22 mouse cellular contexts compared by ENCODE assay signal in the genomic region with DNA sequence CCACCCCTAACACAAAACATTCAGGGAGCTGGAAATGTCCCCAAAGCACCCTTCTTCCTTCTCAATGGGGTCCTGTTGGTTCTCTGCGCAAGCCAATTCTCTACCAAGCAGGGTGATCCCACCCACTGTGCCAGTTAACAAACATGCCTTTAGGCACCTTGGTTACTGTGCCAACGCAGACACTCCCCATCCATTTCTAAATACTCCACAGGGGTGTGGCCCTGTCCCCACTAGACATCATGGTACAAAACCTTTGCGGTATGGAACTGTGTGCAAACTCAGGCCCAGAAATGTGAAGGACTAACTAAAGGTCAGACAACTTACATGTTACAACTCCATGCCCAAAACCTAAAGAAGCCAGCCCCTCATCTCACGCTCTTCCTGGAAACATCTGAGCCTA. TPM values are rescaled to one million over a fixed set of nuclear protein-coding genes. Genes with fewer than 3 reads are reported as not detected.
DNase-seq lines count a peak whose midpoint lies in the region; ATAC-seq and TF ChIP-seq lines count a peak whose summit lies in the region.
"Had no signal": no experiment of that assay in that cellular context is flagged by ENCODE, and none has a peak within 500 bp of the region (broad histone marks: within the 10 kb centered on the region; RNA-seq: fewer than 3 reads in every experiment).

No protein-coding gene starts in this region.

- H3K9ac ChIP-seq in lung, embryonic 14.5 days: no peak overlapping the region
- no peak overlapping the region for H3K9ac ChIP-seq in embryonic facial prominence, embryonic 15.5 days
- H3K9ac ChIP-seq in limb, embryonic 13.5 days: no peak overlapping the region
- no peak overlapping the region for H3K9ac ChIP-seq in stomach, postnatal 0 days (ENCODE audit: low read length)
- H3K9ac ChIP-seq in midbrain, embryonic 15.5 days: no peak overlapping the region
- H3K9ac ChIP-seq: embryonic facial prominence, embryonic 13.5 days; hindbrain, embryonic 14.5 days; limb, embryonic 12.5 days; liver, embryonic 12.5 days had no signal

- DNase-seq in lung, embryonic 14.5 days: no peak
- DNase-seq in lung, postnatal 14 days: no peak
- peak; percentile 49 for DNase-seq in stomach, postnatal 0 days (ENCODE audit: low spot score)
- no peak for DNase-seq in adrenal gland, adult 2 months
- DNase-seq: adrenal gland, postnatal 10 days; cerebellum, adult 18-20 months; gastrocnemius, postnatal 25 days; heart, adult 18-20 months; kidney, adult 2 months had no signal

- WGBS in lung, embryonic 14.5 days: 83% methylated on average over 4 of the region's 4 CpGs
- 70% methylated on average over 4 of the region's 4 CpGs for WGBS in embryonic facial prominence, embryonic 15.5 days
- WGBS in limb, embryonic 13.5 days: 86% methylated on average over 4 of the region's 4 CpGs
- 63% methylated on average over 4 of the region's 4 CpGs for WGBS in stomach, postnatal 0 days
- WGBS in midbrain, embryonic 15.5 days: 93% methylated on average over 4 of the region's 4 CpGs

- 0 out of 2 replicates have a peak, but pooled peaks have one; percentile 29 for ATAC-seq in lung, embryonic 14.5 days (ENCODE audit: insufficient read depth)
- no peak for ATAC-seq in embryonic facial prominence, embryonic 15.5 days (ENCODE audit: insufficient number of reproducible peaks, low FRiP score, low TSS enrichment, low read depth)
- ATAC-seq in limb, embryonic 13.5 days (ENCODE audit: low FRiP score, low read depth): no peak
- ATAC-seq in stomach, postnatal 0 days (ENCODE audit: low FRiP score, low TSS enrichment): peak; percentile 54
- no peak for ATAC-seq in midbrain, embryonic 15.5 days (replicated peaks)
- ATAC-seq: activated CD4-positive, CD25-positive, alpha-beta regulatory T cell, adult 4 months; inflammation-experienced regulatory T-cells, adult 6 months; liver, embryonic 12.5 days had no signal

- H3K27ac ChIP-seq in lung, embryonic 14.5 days (ENCODE audit: low read depth): no peak overlapping the region
- H3K27ac ChIP-seq in embryonic facial prominence, embryonic 15.5 days (replicated peaks): peak overlapping the region; percentile 34; the same call in 1 of the 2 replicates
- H3K27ac ChIP-seq in limb, embryonic 13.5 days: peak overlapping the region; percentile 22; the same call in 1 of the 2 replicates
- peak overlapping the region; percentile 65 for H3K27ac ChIP-seq in stomach, postnatal 0 days (replicated peaks)
- H3K27ac ChIP-seq in midbrain, embryonic 15.5 days: no peak overlapping the region
- H3K27ac ChIP-seq: embryonic facial prominence, embryonic 13.5 days; forebrain, embryonic 10.5 days; hindbrain, embryonic 14.5 days; kidney, postnatal 0 days; limb, embryonic 12.5 days; liver, embryonic 12.5 days; macrophage; midbrain, embryonic 10.5 days had no signal

- no peak overlapping the region for H3K4me2 ChIP-seq in lung, embryonic 14.5 days
- no peak overlapping the region for H3K4me2 ChIP-seq in embryonic facial prominence, embryonic 15.5 days (replicated peaks)
- H3K4me2 ChIP-seq in limb, embryonic 13.5 days (replicated peaks): no peak overlapping the region
- no peak overlapping the region for H3K4me2 ChIP-seq in stomach, postnatal 0 days (replicated peaks; ENCODE audit: low read depth)
- no peak overlapping the region for H3K4me2 ChIP-seq in midbrain, embryonic 15.5 days
- H3K4me2 ChIP-seq: embryonic facial prominence, embryonic 13.5 days; hindbrain, embryonic 14.5 days; limb, embryonic 12.5 days; liver, embryonic 12.5 days had no signal

- TF ChIP-seq EP300 in stomach, postnatal 0 days (optimal IDR thresholded peaks at IDR 0.05): no peak

- no peaks in the 10 kb centered on the region for H3K27me3 ChIP-seq in lung, embryonic 14.5 days (ENCODE audit: insufficient read depth, low read length)
- H3K27me3 ChIP-seq in embryonic facial prominence, embryonic 15.5 days: no peaks in the 10 kb centered on the region
- no peaks in the 10 kb centered on the region for H3K27me3 ChIP-seq in limb, embryonic 13.5 days
- no peaks in the 10 kb centered on the region for H3K27me3 ChIP-seq in stomach, postnatal 0 days (ENCODE audit: control insufficient read depth, insufficient read depth, low read length)
- no peaks in the 10 kb centered on the region for H3K27me3 ChIP-seq in midbrain, embryonic 15.5 days (replicated peaks)
- H3K27me3 ChIP-seq: embryonic facial prominence, embryonic 13.5 days; limb, embryonic 12.5 days; liver, embryonic 12.5 days had no signal

- no peak overlapping the region for H3K4me3 ChIP-seq in lung, embryonic 14.5 days (ENCODE audit: low read depth, low read length)
- no peak overlapping the region for H3K4me3 ChIP-seq in embryonic facial prominence, embryonic 15.5 days (replicated peaks)
- H3K4me3 ChIP-seq in limb, embryonic 13.5 days: no peak overlapping the region
- H3K4me3 ChIP-seq in stomach, postnatal 0 days (ENCODE audit: low read depth, low read length): no peak overlapping the region
- no peak overlapping the region for H3K4me3 ChIP-seq in midbrain, embryonic 15.5 days
- H3K4me3 ChIP-seq: embryonic facial prominence, embryonic 13.5 days; forebrain, embryonic 10.5 days; limb, embryonic 12.5 days; liver, embryonic 12.5 days; midbrain, embryonic 10.5 days had no signal

- H3K9me3 ChIP-seq in lung, embryonic 14.5 days (ENCODE audit: low read depth, low read length): no peaks in the 10 kb centered on the region
- H3K9me3 ChIP-seq in embryonic facial prominence, embryonic 15.5 days (replicated peaks): no peaks in the 10 kb centered on the region
- H3K9me3 ChIP-seq in limb, embryonic 13.5 days: no peaks in the 10 kb centered on the region
- no peaks in the 10 kb centered on the region for H3K9me3 ChIP-seq in stomach, postnatal 0 days (ENCODE audit: control insufficient read depth, low read length)
- no peaks in the 10 kb centered on the region for H3K9me3 ChIP-seq in midbrain, embryonic 15.5 days
- H3K9me3 ChIP-seq: embryonic facial prominence, embryonic 13.5 days; forebrain, embryonic 10.5 days; limb, embryonic 12.5 days; liver, embryonic 12.5 days; midbrain, embryonic 10.5 days had no signal

- no peaks in the 10 kb centered on the region for H3K4me1 ChIP-seq in lung, embryonic 14.5 days (ENCODE audit: insufficient read depth)
- peaks cover 36% of the 10 kb centered on the region for H3K4me1 ChIP-seq in embryonic facial prominence, embryonic 15.5 days
- peaks cover 24% of the 10 kb centered on the region for H3K4me1 ChIP-seq in limb, embryonic 13.5 days
- peaks cover 5% of the 10 kb centered on the region; the same call in 1 of the 2 replicates for H3K4me1 ChIP-seq in stomach, postnatal 0 days (replicated peaks; ENCODE audit: control insufficient read depth, insufficient read depth)
- H3K4me1 ChIP-seq in midbrain, embryonic 15.5 days: peaks cover 3% of the 10 kb centered on the region; the same call in 1 of the 2 replicates

- no peak for TF ChIP-seq CTCF in lung, embryonic 14.5 days (IDR thresholded peaks at IDR 0.05; ENCODE audit: low read depth)
- TF ChIP-seq CTCF in stomach, postnatal 0 days (IDR thresholded peaks at IDR 0.05; ENCODE audit: low read depth): no peak

- peaks cover 45% of the 10 kb centered on the region for H3K36me3 ChIP-seq in lung, embryonic 14.5 days (ENCODE audit: insufficient read depth)
- peaks cover 26% of the 10 kb centered on the region for H3K36me3 ChIP-seq in embryonic facial prominence, embryonic 15.5 days
- peaks cover 47% of the 10 kb centered on the region for H3K36me3 ChIP-seq in limb, embryonic 13.5 days
- H3K36me3 ChIP-seq in stomach, postnatal 0 days (ENCODE audit: control insufficient read depth, insufficient read depth, low read length): peaks cover 15% of the 10 kb centered on the region
- H3K36me3 ChIP-seq in midbrain, embryonic 15.5 days (replicated peaks): peaks cover 3% of the 10 kb centered on the region; the same call in 1 of the 2 replicates

RNA-seq across cellular contexts. Expression of a gene that starts 36.2 kb away (rescaled TPM):
- 79.5 and 99.3 TPM in 2 replicates for polyA plus RNA-seq in lung, embryonic 14.5 days (2014; fragmentation: Nextera tagmentation; extraction: Ambion mirVana)
- polyA plus RNA-seq in embryonic facial prominence, embryonic 15.5 days (2015; fragmentation: Nextera tagmentation; extraction: Ambion mirVana): 156 and 161 TPM in 2 replicates
- polyA plus RNA-seq in limb, embryonic 13.5 days (2015; fragmentation: Nextera tagmentation; extraction: Ambion mirVana): 128 and 138 TPM in 2 replicates
- 29.4 and 32.1 TPM in 2 replicates for polyA plus RNA-seq in stomach, postnatal 0 days (2015; fragmentation: Nextera tagmentation; extraction: Ambion mirVana)
- 1 to 10 TPM; 4.6 to 8.0 TPM for total RNA-seq in adrenal gland, adult 2 months (2021)
- polyA plus RNA-seq in adrenal gland, adult 2 months (2012; rRNA removed): 8.6 and 9.2 TPM in 2 replicates
- 33.6 and 34.8 TPM in 2 replicates for polyA plus RNA-seq in midbrain, embryonic 15.5 days (2015; fragmentation: Nextera tagmentation; extraction: Ambion mirVana)
- polyA plus RNA-seq: inflammation-experienced regulatory T-cells, adult 6 months had no signal

RNA-seq across cellular contexts. Expression of a gene that starts 37.1 kb away (rescaled TPM):
- 11.4 and 15.1 TPM in 2 replicates for polyA plus RNA-seq in lung, embryonic 14.5 days (2014; fragmentation: Nextera tagmentation; extraction: Ambion mirVana)
- polyA plus RNA-seq in embryonic facial prominence, embryonic 15.5 days (2015; fragmentation: Nextera tagmentation; extraction: Ambion mirVana): 8.6 and 8.8 TPM in 2 replicates
- polyA plus RNA-seq in limb, embryonic 13.5 days (2015; fragmentation: Nextera tagmentation; extraction: Ambion mirVana): 5.8 and 7.3 TPM in 2 replicates
- 3.7 and 4.3 TPM in 2 replicates for polyA plus RNA-seq in stomach, postnatal 0 days (2015; fragmentation: Nextera tagmentation; extraction: Ambion mirVana)
- total RNA-seq in adrenal gland, adult 2 months (2021): 10 to 100 TPM; 35.6 to 45.2 TPM
- 178 and 199 TPM in 2 replicates for polyA plus RNA-seq in adrenal gland, adult 2 months (2012; rRNA removed)
- 3.7 and 5.7 TPM in 2 replicates for polyA plus RNA-seq in midbrain, embryonic 15.5 days (2015; fragmentation: Nextera tagmentation; extraction: Ambion mirVana)

RNA-seq across cellular contexts. Expression of a gene that starts 46.9 kb away (rescaled TPM):
- polyA plus RNA-seq in lung, embryonic 14.5 days (2014; fragmentation: Nextera tagmentation; extraction: Ambion mirVana): 2.8 and 2.9 TPM in 2 replicates
- polyA plus RNA-seq in embryonic facial prominence, embryonic 15.5 days (2015; fragmentation: Nextera tagmentation; extraction: Ambion mirVana): 7.1 and 10.6 TPM in 2 replicates
- polyA plus RNA-seq in limb, embryonic 13.5 days (2015; fragmentation: Nextera tagmentation; extraction: Ambion mirVana): 11.3 and 12.4 TPM in 2 replicates
- polyA plus RNA-seq in stomach, postnatal 0 days (2015; fragmentation: Nextera tagmentation; extraction: Ambion mirVana): 1.9 and 2.6 TPM in 2 replicates
- 10 to 100 TPM; 20.0 to 23.1 TPM for total RNA-seq in adrenal gland, adult 2 months (2021)
- polyA plus RNA-seq in adrenal gland, adult 2 months (2012; rRNA removed): 42.3 and 48.0 TPM in 2 replicates
- 25.0 and 26.7 TPM in 2 replicates for polyA plus RNA-seq in midbrain, embryonic 15.5 days (2015; fragmentation: Nextera tagmentation; extraction: Ambion mirVana)

RNA-seq across cellular contexts. Expression of a gene that starts 52.7 kb away (rescaled TPM):
- 20.2 and 21.4 TPM in 2 replicates for polyA plus RNA-seq in lung, embryonic 14.5 days (2014; fragmentation: Nextera tagmentation; extraction: Ambion mirVana)
- 23.4 and 24.5 TPM in 2 replicates for polyA plus RNA-seq in embryonic facial prominence, embryonic 15.5 days (2015; fragmentation: Nextera tagmentation; extraction: Ambion mirVana)
- 26.4 and 26.5 TPM in 2 replicates for polyA plus RNA-seq in limb, embryonic 13.5 days (2015; fragmentation: Nextera tagmentation; extraction: Ambion mirVana)
- polyA plus RNA-seq in stomach, postnatal 0 days (2015; fragmentation: Nextera tagmentation; extraction: Ambion mirVana): 34.5 and 34.8 TPM in 2 replicates
- total RNA-seq in adrenal gland, adult 2 months (2021): 10 to 100 TPM; 40.9 to 43.1 TPM
- 25.7 and 29.7 TPM in 2 replicates for polyA plus RNA-seq in adrenal gland, adult 2 months (2012; rRNA removed)
- 42.5 and 44.5 TPM in 2 replicates for polyA plus RNA-seq in midbrain, embryonic 15.5 days (2015; fragmentation: Nextera tagmentation; extraction: Ambion mirVana)

RNA-seq across cellular contexts. Expression of a gene that starts 52.9 kb away (rescaled TPM):
- polyA plus RNA-seq in lung, embryonic 14.5 days (2014; fragmentation: Nextera tagmentation; extraction: Ambion mirVana): 113 and 114 TPM in 2 replicates
- polyA plus RNA-seq in embryonic facial prominence, embryonic 15.5 days (2015; fragmentation: Nextera tagmentation; extraction: Ambion mirVana): 92.9 and 95.8 TPM in 2 replicates
- 104 and 106 TPM in 2 replicates for polyA plus RNA-seq in limb, embryonic 13.5 days (2015; fragmentation: Nextera tagmentation; extraction: Ambion mirVana)
- 96.4 and 98.8 TPM in 2 replicates for polyA plus RNA-seq in stomach, postnatal 0 days (2015; fragmentation: Nextera tagmentation; extraction: Ambion mirVana)
- total RNA-seq in adrenal gland, adult 2 months (2021): 100 to 1,000 TPM in 1 of 2 experiments, 10 to 100 TPM in 1; 82.9 to 113 TPM
- polyA plus RNA-seq in adrenal gland, adult 2 months (2012; rRNA removed): 343 and 456 TPM in 2 replicates
- polyA plus RNA-seq in midbrain, embryonic 15.5 days (2015; fragmentation: Nextera tagmentation; extraction: Ambion mirVana): 60.6 and 74.5 TPM in 2 replicates

Comparison
In these comparisons a context has a peak if more than half of its experiments do, and no peak if none do; other contexts are left out.
1. ATAC-seq: peak in lung, embryonic 14.5 days (single experiment) and stomach, postnatal 0 days (single experiment); none in embryonic facial prominence, embryonic 15.5 days (single experiment), limb, embryonic 13.5 days (single experiment) and midbrain, embryonic 15.5 days (single experiment).
2. H3K27ac ChIP-seq: peak in embryonic facial prominence, embryonic 15.5 days (single experiment), limb, embryonic 13.5 days (single experiment) and stomach, postnatal 0 days (single experiment); none in lung, embryonic 14.5 days (single experiment) and midbrain, embryonic 15.5 days (single experiment).
3. RNA of a gene that starts 37.1 kb away (polyA plus RNA-seq): 178 to 199 TPM in adrenal gland, adult 2 months; 11.4 to 15.1 TPM in lung, embryonic 14.5 days, 8.6 to 8.8 TPM in embryonic facial prominence, embryonic 15.5 days, 5.8 to 7.3 TPM in limb, embryonic 13.5 days, 3.7 to 5.7 TPM in midbrain, embryonic 15.5 days and 3.7 to 4.3 TPM in stomach, postnatal 0 days; every median in the first group is over 10 times any median in the second.